Mouse (Mus musculus): Measurements from ENCODE around the gene Olfr107. TPM values are rescaled to one million over a fixed set of nuclear protein-coding genes. Genes with fewer than 3 reads are reported as not detected.

Gene Olfr107
- not detected in 2 replicates for polyA plus RNA-seq (2012; rRNA removed)

- no peak for TF ChIP-seq CTCF (IDR thresholded peaks at IDR 0.05; ENCODE audit: borderline replicate concordance, control insufficient read depth, extremely low read depth, insufficient read depth, low read length, poor library complexity)
- no peak for TF ChIP-seq POLR2A (IDR thresholded peaks at IDR 0.05; ENCODE audit: control insufficient read depth, extremely low read depth, insufficient read depth, low read length, poor library complexity)
- Histone ChIP-seq H3K27ac (ENCODE audit: control insufficient read depth, insufficient read depth, low read length) (no peak within 1 kb of the TSS), H3K4me3 (ENCODE audit: control insufficient read depth, insufficient read depth, low read length) (no peak within 1 kb of the TSS), H3K27me3 (ENCODE audit: control insufficient read depth, insufficient read depth, low read length) (no peaks in the 10 kb centered on the region), H3K36me3 (ENCODE audit: control insufficient read depth, insufficient read depth, low read length) (no peaks in the 10 kb centered on the region), H3K4me1 (replicated peaks; ENCODE audit: control insufficient read depth, insufficient read depth, low read length) (no peaks in the 10 kb centered on the region)
- WGBS: 78% methylated on average over 3 of the region's 3 CpGs
- DNase-seq: no peak
Measured at GRCm38 (mm10) chr17:37398926-37399325, at the start of gene Olfr107. Gene Olfr107 (plus strand): TSS chr17:37399226.

DNA sequence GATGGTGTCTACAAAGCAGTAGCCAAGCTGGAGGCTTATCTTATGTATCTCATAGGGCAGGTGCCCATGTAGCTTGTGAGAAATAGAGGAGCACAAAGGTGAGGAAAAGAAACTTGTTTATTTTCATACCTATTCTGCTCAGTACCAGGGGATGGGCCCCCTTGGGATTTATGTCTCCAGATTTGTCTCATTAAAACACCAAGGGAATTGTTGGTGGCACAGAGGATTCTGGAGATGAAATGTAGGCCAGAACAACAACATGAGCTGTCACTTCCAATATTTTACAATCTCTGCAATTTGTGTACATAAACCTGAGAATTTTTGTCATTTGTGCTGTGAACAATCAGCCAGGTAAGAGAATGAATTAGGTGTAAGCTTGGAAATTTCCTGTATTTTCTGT is 39.7 kb upstream of the Olfr107 start, which contains the start of gene Olfr104-ps:
Gene Olfr104-ps (plus strand): TSS at position 301 of the 400 bp plus-strand sequence.
- Histone ChIP-seq H3K4me3 (ENCODE audit: control insufficient read depth, insufficient read depth, low read length) (no peak within 1 kb of the TSS), H3K27ac (ENCODE audit: control insufficient read depth, insufficient read depth, low read length) (no peak within 1 kb of the TSS), H3K4me1 (replicated peaks; ENCODE audit: control insufficient read depth, insufficient read depth, low read length) (no peaks in the 10 kb centered on the region), H3K36me3 (ENCODE audit: control insufficient read depth, insufficient read depth, low read length) (no peaks in the 10 kb centered on the region), H3K27me3 (ENCODE audit: control insufficient read depth, insufficient read depth, low read length) (no peaks in the 10 kb centered on the region)
- DNase-seq: no peak
- TF ChIP-seq CTCF (IDR thresholded peaks at IDR 0.05; ENCODE audit: borderline replicate concordance, control insufficient read depth, extremely low read depth, insufficient read depth, low read length, poor library complexity): no peak
- TF ChIP-seq POLR2A (IDR thresholded peaks at IDR 0.05; ENCODE audit: control insufficient read depth, extremely low read depth, insufficient read depth, low read length, poor library complexity): no peak

DNA sequence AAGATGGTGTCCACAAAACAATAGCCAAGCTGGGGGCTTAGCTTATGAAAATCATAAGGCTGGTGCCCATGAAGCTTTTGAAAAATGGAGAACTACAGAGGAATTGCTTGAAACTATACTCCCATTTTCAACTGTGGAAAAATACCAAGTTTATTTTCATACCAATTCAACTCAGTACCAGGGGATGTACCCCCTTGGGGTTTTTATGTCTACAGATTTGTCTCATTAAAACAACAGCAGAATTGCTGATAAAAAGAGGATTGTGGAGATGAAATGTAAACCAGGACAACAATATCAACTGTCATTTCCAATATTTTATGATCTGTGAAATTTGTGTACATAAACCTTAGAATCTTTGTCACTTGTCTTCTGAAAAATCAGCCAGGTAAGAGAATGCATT is 20.3 kb upstream of the Olfr107 start, which contains the start of gene Olfr105-ps:
Gene Olfr105-ps (plus strand): TSS at position 301 of the 400 bp plus-strand sequence.
- no peak for DNase-seq
- no peak within 1 kb of the TSS for H3K4me3 ChIP-seq (ENCODE audit: control insufficient read depth, insufficient read depth, low read length)
- H3K4me1 ChIP-seq (replicated peaks; ENCODE audit: control insufficient read depth, insufficient read depth, low read length): no peaks in the 10 kb centered on the region
- TF ChIP-seq CTCF (IDR thresholded peaks at IDR 0.05; ENCODE audit: borderline replicate concordance, control insufficient read depth, extremely low read depth, insufficient read depth, low read length, poor library complexity) (no peak), POLR2A (IDR thresholded peaks at IDR 0.05; ENCODE audit: control insufficient read depth, extremely low read depth, insufficient read depth, low read length, poor library complexity) (no peak)
- H3K27me3 ChIP-seq (ENCODE audit: control insufficient read depth, insufficient read depth, low read length): no peaks in the 10 kb centered on the region
- no peaks in the 10 kb centered on the region for H3K36me3 ChIP-seq (ENCODE audit: control insufficient read depth, insufficient read depth, low read length)
- H3K27ac ChIP-seq (ENCODE audit: control insufficient read depth, insufficient read depth, low read length): no peak within 1 kb of the TSS

DNA sequence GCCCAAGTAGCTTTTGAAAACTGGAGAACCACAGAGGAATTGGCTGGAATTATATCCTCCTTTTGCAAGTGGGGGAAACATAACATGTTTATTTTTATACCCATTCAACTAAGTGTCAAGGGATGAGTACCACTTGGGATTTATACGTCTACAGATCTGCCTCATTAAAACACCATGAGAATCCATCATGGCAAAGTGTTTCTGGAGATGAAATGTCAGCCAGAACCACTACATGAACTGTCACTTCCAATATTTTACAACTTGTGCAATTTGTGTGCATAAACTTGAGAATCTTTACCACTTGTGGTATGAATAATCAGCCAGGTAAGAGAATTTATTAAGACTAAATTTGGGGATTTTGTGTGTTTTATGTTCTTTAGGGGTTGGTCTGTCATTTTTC is 8.9 kb upstream of the Olfr107 start, which contains the start of gene Olfr106-ps:
Gene Olfr106-ps (plus strand): TSS at position 301 of the 400 bp plus-strand sequence.
- TF ChIP-seq CTCF (IDR thresholded peaks at IDR 0.05; ENCODE audit: borderline replicate concordance, control insufficient read depth, extremely low read depth, insufficient read depth, low read length, poor library complexity) (no peak), POLR2A (IDR thresholded peaks at IDR 0.05; ENCODE audit: control insufficient read depth, extremely low read depth, insufficient read depth, low read length, poor library complexity) (no peak)
- no peak within 1 kb of the TSS for H3K4me3 ChIP-seq (ENCODE audit: control insufficient read depth, insufficient read depth, low read length)
- H3K27ac ChIP-seq (ENCODE audit: control insufficient read depth, insufficient read depth, low read length): no peak within 1 kb of the TSS
- DNase-seq: no peak
- 83% methylated on average over 1 of the region's 1 CpGs for WGBS
- H3K27me3 ChIP-seq (ENCODE audit: control insufficient read depth, insufficient read depth, low read length): no peaks in the 10 kb centered on the region
- H3K36me3 ChIP-seq (ENCODE audit: control insufficient read depth, insufficient read depth, low read length): no peaks in the 10 kb centered on the region
- no peaks in the 10 kb centered on the region for H3K4me1 ChIP-seq (replicated peaks; ENCODE audit: control insufficient read depth, insufficient read depth, low read length)

GRCm38 (mm10) chr17:37413380-37413779 is 14.4 kb downstream of the Olfr107 start:
- no peak overlapping the region for H3K27ac ChIP-seq (ENCODE audit: control insufficient read depth, insufficient read depth, low read length)
- DNase-seq: no peak
- H3K27me3 ChIP-seq (ENCODE audit: control insufficient read depth, insufficient read depth, low read length): no peaks in the 10 kb centered on the region
- H3K36me3 ChIP-seq (ENCODE audit: control insufficient read depth, insufficient read depth, low read length): no peaks in the 10 kb centered on the region
- H3K4me1 ChIP-seq (replicated peaks; ENCODE audit: control insufficient read depth, insufficient read depth, low read length): no peaks in the 10 kb centered on the region
- no peak overlapping the region for H3K4me3 ChIP-seq (ENCODE audit: control insufficient read depth, insufficient read depth, low read length)
- TF ChIP-seq CTCF (IDR thresholded peaks at IDR 0.05; ENCODE audit: borderline replicate concordance, control insufficient read depth, extremely low read depth, insufficient read depth, low read length, poor library complexity) (no peak), POLR2A (IDR thresholded peaks at IDR 0.05; ENCODE audit: control insufficient read depth, extremely low read depth, insufficient read depth, low read length, poor library complexity) (no peak)

GRCm38 (mm10) chr17:37445180-37445579 is 46.2 kb downstream of the Olfr107 start, which contains the start of gene Olfr108:
Gene Olfr108 (plus strand): TSS chr17:37445480.
- no peak for DNase-seq
- 88% methylated on average over 1 of the region's 1 CpGs for WGBS
- Histone ChIP-seq H3K4me3 (ENCODE audit: control insufficient read depth, insufficient read depth, low read length) (no peak within 1 kb of the TSS), H3K36me3 (ENCODE audit: control insufficient read depth, insufficient read depth, low read length) (no peaks in the 10 kb centered on the region), H3K27me3 (ENCODE audit: control insufficient read depth, insufficient read depth, low read length) (no peaks in the 10 kb centered on the region), H3K27ac (ENCODE audit: control insufficient read depth, insufficient read depth, low read length) (no peak within 1 kb of the TSS), H3K4me1 (replicated peaks; ENCODE audit: control insufficient read depth, insufficient read depth, low read length) (no peaks in the 10 kb centered on the region)
- no peak for TF ChIP-seq POLR2A (IDR thresholded peaks at IDR 0.05; ENCODE audit: control insufficient read depth, extremely low read depth, insufficient read depth, low read length, poor library complexity)
- TF ChIP-seq CTCF (IDR thresholded peaks at IDR 0.05; ENCODE audit: borderline replicate concordance, control insufficient read depth, extremely low read depth, insufficient read depth, low read length, poor library complexity): no peak

Other genes starting within 250 kb of the Olfr107 start
- gene Olfr93, start 237.7 kb upstream of the Olfr107 start, polyA plus RNA-seq (2012; rRNA removed): 0.09 TPM in 1 of 2 replicates, not detected in the other
- gene Ubd, start 205.3 kb upstream of the Olfr107 start, polyA plus RNA-seq (2012; rRNA removed): 34.0 and 39.1 TPM in 2 replicates
- gene Olfr94, start 198.2 kb upstream of the Olfr107 start, polyA plus RNA-seq (2012; rRNA removed): not detected in 2 replicates
- 0.03 TPM in 1 of 2 replicates, not detected in the other for gene Olfr95, start 186.1 kb upstream of the Olfr107 start, polyA plus RNA-seq (2012; rRNA removed)
- not detected in 2 replicates for gene Olfr96, start 179.1 kb upstream of the Olfr107 start, polyA plus RNA-seq (2012; rRNA removed)
- gene Olfr97, start 161.9 kb upstream of the Olfr107 start, polyA plus RNA-seq (2012; rRNA removed): not detected in 2 replicates
- gene Olfr98, start 135.5 kb upstream of the Olfr107 start, polyA plus RNA-seq (2012; rRNA removed): not detected in 2 replicates
- 24.2 and 24.3 TPM in 2 replicates for gene H2-M3, start 129.0 kb upstream of the Olfr107 start, polyA plus RNA-seq (2012; rRNA removed)
- not detected in 2 replicates for gene Olfr99, start 115.8 kb upstream of the Olfr107 start, polyA plus RNA-seq (2012; rRNA removed)
- gene Olfr101, start 94.9 kb upstream of the Olfr107 start, polyA plus RNA-seq (2012; rRNA removed): not detected in 2 replicates
- 0.19 TPM in 1 of 2 replicates, not detected in the other for gene Olfr102, start 82.2 kb upstream of the Olfr107 start, polyA plus RNA-seq (2012; rRNA removed)
- gene Olfr103, start 59.5 kb upstream of the Olfr107 start, polyA plus RNA-seq (2012; rRNA removed): not detected in 2 replicates
- gene Olfr104-ps, start 39.6 kb upstream of the Olfr107 start, polyA plus RNA-seq (2012; rRNA removed): not detected in 2 replicates
- not detected in 2 replicates for gene Olfr105-ps, start 20.2 kb upstream of the Olfr107 start, polyA plus RNA-seq (2012; rRNA removed)
- gene Olfr106-ps, start 8.8 kb upstream of the Olfr107 start, polyA plus RNA-seq (2012; rRNA removed): not detected in 2 replicates
- gene Olfr108, start 46.3 kb downstream of the Olfr107 start, polyA plus RNA-seq (2012; rRNA removed): not detected in 2 replicates
- not detected in 2 replicates for gene Olfr109, start 59.7 kb downstream of the Olfr107 start, polyA plus RNA-seq (2012; rRNA removed)
- 20.8 and 24.8 TPM in 2 replicates for gene H2-M2, start 84.3 kb downstream of the Olfr107 start, polyA plus RNA-seq (2012; rRNA removed)
- 0.24 and 0.77 TPM in 2 replicates for gene Olfr110, start 93.2 kb downstream of the Olfr107 start, polyA plus RNA-seq (2012; rRNA removed)
- 2.5 and 3.4 TPM in 2 replicates for gene Olfr111, start 108.8 kb downstream of the Olfr107 start, polyA plus RNA-seq (2012; rRNA removed)
- not detected in 2 replicates for gene Olfr112, start 170.2 kb downstream of the Olfr107 start, polyA plus RNA-seq (2012; rRNA removed)
- not detected in 2 replicates for gene Olfr113, start 178.4 kb downstream of the Olfr107 start, polyA plus RNA-seq (2012; rRNA removed)
- gene Olfr114, start 193.5 kb downstream of the Olfr107 start, polyA plus RNA-seq (2012; rRNA removed): not detected in 2 replicates
- not detected in 2 replicates for gene Olfr115, start 227.9 kb downstream of the Olfr107 start, polyA plus RNA-seq (2012; rRNA removed)
- not detected in 2 replicates for gene Olfr116, start 228.0 kb downstream of the Olfr107 start, polyA plus RNA-seq (2012; rRNA removed)

All from thymus, adult 2 months (tissue).